Mouse (Mus musculus): ENCODE measurements around the gene C1qa.
A peak's percentile ranks its signal among the peaks of the same experiment; 100 is the strongest.

The C1qa gene

GRCm38 (mm10) chr4:136860022-136860421, 38.6 kb downstream of the C1qa start:
- DNase-seq (ENCODE audit: low spot score) = no peak

GRCm38 (mm10) chr4:136855081-136855480, 43.5 kb downstream of the C1qa start:
- DNase-seq (ENCODE audit: low spot score) = peak; percentile 61

- no peak for DNase-seq (ENCODE audit: low spot score)
Observed at GRCm38 (mm10) chr4:136852989-136853388, 45.6 kb downstream of the C1qa start.

GRCm38 (mm10) chr4:136852119-136852518, 46.5 kb downstream of the C1qa start:
- no peak for DNase-seq (ENCODE audit: low spot score)

GRCm38 (mm10) chr4:136848565-136848964, 50.0 kb downstream of the C1qa start:
- DNase-seq (ENCODE audit: low spot score) = no peak

- no peak for DNase-seq (ENCODE audit: low spot score)
Observed at GRCm38 (mm10) chr4:136847166-136847565, 51.4 kb downstream of the C1qa start.

All from testis, postnatal 10 days (tissue).